Mouse (Mus musculus) heart, embryonic 14.5 days (tissue): ENCODE measurements at regions not wholly inside any gene's neighbourhood (a gene's known extent, or its start where the extent isn't known, plus 50 kb on each side); places are given as distances from the start of the nearest gene placed in this dataset.

Experiments used
- ATAC-seq: fragments of 200-750 bp; cut with Nextera tagmentation; 2 replicates; pipeline ENCODE4 v1.8.0; 2017; ENCODE audit warnings: low read depth, moderate TSS enrichment; ENCODE audit not compliant: insufficient number of reproducible peaks, insufficient read depth, low FRiP score
- H3K27ac ChIP-seq, 2 experiments: fragments of 200-500 bp in 1 of 2; fragments of 300-500 bp in 1 of 2; sonication (generic) in 1 of 2; replicated peaks in 1 of 2; 2 replicates each; pipeline ENCODE4 v1.5.1; 2012 to 2014; ENCODE audit warnings: low read depth in 2 of 2, low read length in 2 of 2, control low read depth in 1 of 2, mild to moderate bottlenecking in 1 of 2, mixed read lengths in 1 of 2; ENCODE audit not compliant: control insufficient read depth in 1 of 2, insufficient read depth in 1 of 2
- H3K27me3 ChIP-seq: fragments of 300-500 bp; sonication (generic); 2 replicates; pipeline ENCODE4 v1.6.1; 2014; ENCODE audit warnings: mild to moderate bottlenecking, low read length, control low read depth; ENCODE audit not compliant: control insufficient read depth, insufficient read depth
- H3K36me3 ChIP-seq: fragments of 300-500 bp; sonication (generic); 2 replicates; pipeline ENCODE4 v1.6.1; 2014; ENCODE audit warnings: mild to moderate bottlenecking, control low read depth, low read length, mixed read lengths; ENCODE audit not compliant: control insufficient read depth, insufficient read depth
- H3K4me1 ChIP-seq, 2 experiments: fragments of 200-500 bp in 1 of 2; fragments of 300-500 bp in 1 of 2; sonication (generic) in 1 of 2; 2 replicates each; pipeline ENCODE4 v1.6.1; 2012 to 2014; ENCODE audit warnings: low read length in 2 of 2, control low read depth in 1 of 2, mixed read lengths in 1 of 2; ENCODE audit not compliant: control insufficient read depth in 2 of 2, insufficient read depth in 2 of 2
- H3K4me2 ChIP-seq: fragments of 300-500 bp; sonication (generic); 2 replicates; pipeline ENCODE4 v1.6.1; 2014; ENCODE audit warnings: mild to moderate bottlenecking, low read length
- H3K4me3 ChIP-seq, 2 experiments: fragments of 200-500 bp in 1 of 2; fragments of 300-500 bp in 1 of 2; sonication (generic) in 1 of 2; 2 replicates each; pipeline ENCODE4 v1.5.1; 2012 to 2014; ENCODE audit warnings: low read length in 2 of 2, mild to moderate bottlenecking in 2 of 2, control low read depth in 1 of 2, low read depth in 1 of 2, moderate library complexity in 1 of 2; ENCODE audit not compliant: control insufficient read depth in 1 of 2, insufficient read depth in 1 of 2
- H3K9ac ChIP-seq: fragments of 300-500 bp; sonication (generic); 2 replicates; pipeline ENCODE4 v1.6.1; 2014; ENCODE audit warnings: mild to moderate bottlenecking, low read length
- H3K9me3 ChIP-seq: fragments of 300-500 bp; sonication (generic); 2 replicates; pipeline ENCODE4 v1.6.1; 2016; ENCODE audit warnings: low read length, control low read depth; ENCODE audit not compliant: control insufficient read depth
- WGBS: fragments of 180-500 bp; shearing (Covaris S2); extraction: QIAGEN DNeasy Blood & Tissue Kit; methylation state at CpG from one replicate; pipeline ENCODE4 v1.1.7; 2014; 5-methylcytosine and 5-hydroxymethylcytosine counted together

- H3K9ac ChIP-seq: no peak overlapping the region
- no peak overlapping the region for H3K4me3 ChIP-seq
- H3K4me1 ChIP-seq: no peaks in the 10 kb centered on the region
- H3K9me3 ChIP-seq: no peaks in the 10 kb centered on the region
- 90% methylated on average over 7 of the region's 7 CpGs for WGBS
- H3K27ac ChIP-seq: no peak overlapping the region
- no peak for ATAC-seq
- H3K4me2 ChIP-seq: no peak overlapping the region
- H3K36me3 ChIP-seq: no peaks in the 10 kb centered on the region
- H3K27me3 ChIP-seq: no peaks in the 10 kb centered on the region
Observed at GRCm38 (mm10) chr3:56681031-56681430, 497.5 kb upstream of the Nbea start.

- Histone ChIP-seq H3K36me3 (no peaks in the 10 kb centered on the region), H3K9me3 (no peaks in the 10 kb centered on the region), H3K4me3 (no peak overlapping the region), H3K27ac (no peak overlapping the region), H3K4me2 (no peak overlapping the region), H3K27me3 (no peaks in the 10 kb centered on the region), H3K9ac (no peak overlapping the region), H3K4me1 (no peaks in the 10 kb centered on the region)
- no peak for ATAC-seq
- 54% methylated on average over 3 of the region's 3 CpGs for WGBS
Observed at GRCm38 (mm10) chr3:56668829-56669228, 485.3 kb upstream of the Nbea start.

- no peak overlapping the region for H3K27ac ChIP-seq
- WGBS: 87% methylated on average over 2 of the region's 2 CpGs
Observed at GRCm38 (mm10) chr3:56660594-56660993, 477.1 kb upstream of the Nbea start.

GRCm38 (mm10) chr3:56647313-56647712 is 463.8 kb upstream of the Nbea start:
- no peak for ATAC-seq
- H3K4me2 ChIP-seq: no peak overlapping the region
- H3K36me3 ChIP-seq: no peaks in the 10 kb centered on the region
- no peak overlapping the region for H3K9ac ChIP-seq
- no peak overlapping the region for H3K4me3 ChIP-seq
- 71% methylated on average over 3 of the region's 3 CpGs for WGBS
- no peaks in the 10 kb centered on the region for H3K4me1 ChIP-seq
- no peak overlapping the region for H3K27ac ChIP-seq
- H3K27me3 ChIP-seq: no peaks in the 10 kb centered on the region
- no peaks in the 10 kb centered on the region for H3K9me3 ChIP-seq

More at GRCm38 (mm10) chr3:56660594-56660993, 477.1 kb upstream of the Nbea start:
- Histone ChIP-seq H3K4me2 (no peak overlapping the region), H3K36me3 (no peaks in the 10 kb centered on the region), H3K4me3 (no peak overlapping the region), H3K9me3 (no peaks in the 10 kb centered on the region), H3K4me1 (no peaks in the 10 kb centered on the region), H3K27me3 (no peaks in the 10 kb centered on the region), H3K9ac (no peak overlapping the region)
- ATAC-seq: no peak
